Mouse (Mus musculus) olfactory bulb, adult 2 months (tissue): ENCODE data around the gene Pwp2. TPM values are rescaled to one million over a fixed set of nuclear protein-coding genes. Genes with fewer than 3 reads are reported as not detected.

ENCODE experiments used
- H3K27ac ChIP-seq: fragments of 200-500 bp; 2 replicates; pipeline ENCODE4 v1.5.1; 2012; ENCODE audit warnings: low read depth, low read length; ENCODE audit not compliant: insufficient read depth
- H3K4me1 ChIP-seq: fragments of 200-500 bp; 2 replicates; pipeline ENCODE4 v1.6.1; 2012; ENCODE audit warnings: low read length; ENCODE audit not compliant: control insufficient read depth, insufficient read depth
- H3K4me3 ChIP-seq: fragments of 200-500 bp; 2 replicates; pipeline ENCODE4 v1.5.1; 2012; ENCODE audit warnings: mild to moderate bottlenecking, low read depth, low read length, moderate library complexity; ENCODE audit not compliant: insufficient read depth
- CTCF ChIP-seq: fragments of 200-500 bp; IDR thresholded peaks from 2 replicates; pipeline ENCODE4 v1.5.1; 2012; ENCODE audit warnings: low read depth, mild to moderate bottlenecking, low read length, moderate library complexity; ENCODE audit not compliant: insufficient read depth
- POLR2A ChIP-seq: fragments of 200-500 bp; IDR thresholded peaks from 2 replicates; pipeline ENCODE4 v1.6.1; 2012; ENCODE audit warnings: mild to moderate bottlenecking, low read depth, low read length, moderate library complexity; ENCODE audit not compliant: insufficient read depth
- WGBS: fragments of 180-500 bp; shearing (Covaris S2); methylation state at CpG from one replicate; pipeline ENCODE4 v1.1.7; 2018; 5-methylcytosine and 5-hydroxymethylcytosine counted together
- polyA plus RNA-seq: library from polyadenylated mRNA; stranded (reverse); fragments of >200 nt; gene quantifications from 2 replicates; pipeline ENCODE4 v1.2.4, GENCODE M21; 2012; ENCODE audit warnings: low replicate concordance; ENCODE audit not compliant: missing spikeins, insufficient read depth, insufficient read length

Gene Pwp2
- polyA plus RNA-seq, 1 experiment, result not detected

- WGBS, result 48% methylated on average over 14 of the region's 14 CpGs
- Histone ChIP-seq H3K4me3 (no peak overlapping the region), H3K4me1 (peaks cover 11% of the 10 kb centered on the region), H3K27ac (0 out of 2 replicates have a peak overlapping the region, but pooled peaks have one; percentile 6)
- TF ChIP-seq CTCF (no peak), POLR2A (no peak)
Measured at GRCm38 (mm10) chr10:78138812-78139523, 46.0 kb downstream of the Pwp2 start.

GRCm38 (mm10) chr10:78137191-78137590 is 47.8 kb downstream of the Pwp2 start:
- TF ChIP-seq POLR2A (no peak), CTCF (no peak)
- 96% methylated on average over 3 of the region's 3 CpGs for WGBS
- no peak overlapping the region for H3K27ac ChIP-seq
- no peak overlapping the region for H3K4me3 ChIP-seq
- peaks cover 11% of the 10 kb centered on the region for H3K4me1 ChIP-seq

- no peak overlapping the region for H3K4me3 ChIP-seq
- TF ChIP-seq CTCF, result no peak
- no peak for TF ChIP-seq POLR2A
- 90% methylated on average over 5 of the region's 5 CpGs for WGBS
- H3K4me1 ChIP-seq, result peaks cover 11% of the 10 kb centered on the region
- H3K27ac ChIP-seq, result no peak overlapping the region
Measured at GRCm38 (mm10) chr10:78135947-78136346, 49.0 kb downstream of the Pwp2 start.

DNA sequence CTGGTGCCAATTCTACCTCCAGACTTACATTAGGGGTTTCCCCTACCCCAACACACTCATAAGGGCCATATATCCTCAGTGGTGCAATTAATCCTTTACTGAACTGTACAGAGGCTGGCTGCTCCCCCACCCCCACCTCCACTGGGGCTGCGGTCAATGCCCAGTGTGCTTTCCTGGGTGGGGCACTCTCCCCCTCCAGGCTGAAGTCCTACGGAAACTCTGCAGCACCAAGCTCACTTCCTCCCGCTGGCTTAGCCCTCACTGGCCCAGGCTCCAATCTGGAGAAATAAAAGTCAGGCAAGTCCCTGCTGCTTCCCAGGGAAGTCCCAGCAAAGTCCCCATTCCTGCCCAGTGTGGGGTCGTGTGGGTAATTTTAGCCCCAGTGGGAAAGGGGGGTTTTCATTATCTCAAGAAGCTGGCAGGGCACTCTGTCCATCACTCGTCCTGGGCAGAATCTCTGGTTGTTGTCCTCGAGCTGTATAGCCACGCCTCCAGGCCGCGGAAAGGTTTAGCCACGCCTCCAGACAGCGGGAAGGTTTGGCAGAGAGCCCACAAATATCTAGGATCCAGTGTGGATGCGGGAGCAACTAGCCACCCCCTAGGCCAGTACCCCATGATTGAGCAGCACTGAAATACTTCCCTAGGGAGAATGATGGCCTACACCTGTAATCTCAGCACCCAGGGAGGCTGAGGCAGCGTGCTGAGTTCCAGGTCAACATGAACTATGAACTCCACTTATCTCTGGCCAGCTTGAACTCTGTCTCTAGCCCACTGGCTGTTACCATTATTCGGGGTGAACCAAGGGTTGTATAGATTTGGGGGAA is 49.8 kb downstream of the Pwp2 start:
- Histone ChIP-seq H3K4me1 (peaks cover 11% of the 10 kb centered on the region), H3K27ac (no peak overlapping the region), H3K4me3 (no peak overlapping the region)
- 20% methylated on average over 14 of the region's 14 CpGs for WGBS
- TF ChIP-seq POLR2A (no peak), CTCF (0 out of 2 replicates have a peak, but pooled peaks have one; percentile 18)

DNA sequence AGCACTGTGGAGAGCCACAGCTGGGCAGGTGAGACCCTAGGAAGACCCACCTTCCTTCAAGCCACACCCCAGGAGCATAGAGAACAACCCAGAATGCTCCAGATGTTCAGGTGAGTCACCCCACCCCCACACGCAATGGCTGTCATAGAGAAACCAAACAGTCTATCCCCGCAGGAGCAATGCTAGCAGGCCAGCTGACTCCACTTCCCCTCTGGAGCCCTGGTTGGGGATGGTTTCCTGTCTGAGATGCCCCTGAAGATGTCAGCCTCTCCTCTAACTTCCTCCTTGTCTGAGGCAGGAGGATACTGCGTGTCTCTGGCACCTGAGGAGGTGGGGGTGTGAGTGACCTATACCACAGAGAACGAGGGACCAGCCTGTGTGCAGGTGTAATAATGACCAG is 50.5 kb downstream of the Pwp2 start:
- no peak overlapping the region for H3K4me3 ChIP-seq
- peaks cover 11% of the 10 kb centered on the region for H3K4me1 ChIP-seq
- TF ChIP-seq POLR2A (no peak), CTCF (no peak)
- WGBS, result 87% methylated on average over 4 of the region's 4 CpGs
- no peak overlapping the region for H3K27ac ChIP-seq

DNA sequence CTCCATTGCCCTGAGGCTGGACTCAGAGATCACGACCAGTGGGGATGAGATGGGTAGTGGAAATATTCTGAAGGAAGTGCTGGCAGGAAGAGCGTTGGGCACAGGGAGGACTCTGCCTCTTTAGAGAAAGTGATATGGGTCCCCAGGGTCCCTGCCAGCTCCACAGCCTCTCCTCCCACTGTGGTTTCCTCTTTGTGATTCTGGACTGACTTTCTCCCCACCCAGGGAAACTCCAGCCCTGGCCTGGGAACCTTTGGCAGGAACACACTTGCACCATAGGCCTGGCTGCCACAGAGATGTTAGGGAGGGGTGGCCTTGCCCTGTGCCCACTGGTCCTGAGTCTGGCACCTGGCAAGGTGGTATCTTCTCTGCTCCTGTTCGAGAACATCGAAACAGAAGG is 55.0 kb downstream of the Pwp2 start:
- H3K27ac ChIP-seq, result no peak overlapping the region
- peaks cover 1% of the 10 kb centered on the region; the same call in 1 of the 2 replicates for H3K4me1 ChIP-seq
- TF ChIP-seq CTCF, result no peak
- no peak for TF ChIP-seq POLR2A
- 85% methylated on average over 4 of the region's 4 CpGs for WGBS
- H3K4me3 ChIP-seq, result no peak overlapping the region

GRCm38 (mm10) chr10:78129423-78129822 is 55.5 kb downstream of the Pwp2 start:
- H3K4me1 ChIP-seq, result no peaks in the 10 kb centered on the region
- WGBS, result 56% methylated on average over 11 of the region's 11 CpGs
- no peak overlapping the region for H3K4me3 ChIP-seq
- H3K27ac ChIP-seq, result no peak overlapping the region
- no peak for TF ChIP-seq POLR2A
- no peak for TF ChIP-seq CTCF

DNA sequence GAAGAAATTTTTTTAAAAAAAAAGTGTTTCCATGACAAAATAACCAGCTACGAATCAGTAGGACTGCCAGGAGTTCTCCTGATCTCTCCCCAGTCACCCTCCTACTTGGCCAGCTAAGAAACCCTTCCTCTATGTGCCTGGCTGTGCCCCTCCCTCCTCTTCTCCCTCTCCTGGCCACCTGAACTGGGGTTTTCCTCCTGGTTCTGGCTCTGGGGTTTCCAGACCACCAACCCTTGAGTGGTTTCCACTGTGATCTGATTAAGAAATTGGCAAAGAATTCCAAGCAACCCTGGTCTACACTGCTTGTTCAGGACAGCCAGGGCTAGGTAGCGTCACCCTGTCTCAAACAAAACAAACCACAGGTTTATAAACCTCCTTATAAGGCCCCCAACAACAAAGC is 56.3 kb downstream of the Pwp2 start:
- TF ChIP-seq CTCF (no peak), POLR2A (no peak)
- Histone ChIP-seq H3K4me3 (no peak overlapping the region), H3K27ac (no peak overlapping the region), H3K4me1 (no peaks in the 10 kb centered on the region)
- WGBS, result 74% methylated on average over 2 of the region's 2 CpGs

DNA sequence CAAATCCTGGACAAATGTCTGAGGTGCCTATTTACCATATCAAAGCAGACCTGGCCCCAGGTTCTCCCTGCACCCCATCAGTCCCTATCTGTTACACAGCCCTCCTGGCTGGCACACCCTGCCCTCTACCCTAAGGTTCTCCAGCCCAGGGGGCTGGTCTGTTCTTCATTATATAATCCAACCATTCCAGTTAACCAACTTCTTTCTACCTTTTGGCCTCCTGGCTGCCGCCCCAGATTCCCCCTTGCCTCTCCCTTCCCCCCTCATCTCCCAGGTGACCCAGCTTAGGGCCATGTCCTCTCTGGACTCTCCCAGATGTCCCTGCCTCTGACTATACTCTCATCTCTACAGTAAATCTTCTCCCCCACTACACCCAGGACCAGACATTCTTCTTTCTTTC is 57.0 kb downstream of the Pwp2 start:
- Histone ChIP-seq H3K4me1 (no peaks in the 10 kb centered on the region), H3K27ac (no peak overlapping the region), H3K4me3 (no peak overlapping the region)
- no peak for TF ChIP-seq CTCF
- no peak for TF ChIP-seq POLR2A
- WGBS, result 78% methylated on average over 1 of the region's 1 CpGs
